Mouse (Mus musculus): ENCODE results near the gene 4930568D16Rik.

The 4930568D16Rik gene

DNA sequence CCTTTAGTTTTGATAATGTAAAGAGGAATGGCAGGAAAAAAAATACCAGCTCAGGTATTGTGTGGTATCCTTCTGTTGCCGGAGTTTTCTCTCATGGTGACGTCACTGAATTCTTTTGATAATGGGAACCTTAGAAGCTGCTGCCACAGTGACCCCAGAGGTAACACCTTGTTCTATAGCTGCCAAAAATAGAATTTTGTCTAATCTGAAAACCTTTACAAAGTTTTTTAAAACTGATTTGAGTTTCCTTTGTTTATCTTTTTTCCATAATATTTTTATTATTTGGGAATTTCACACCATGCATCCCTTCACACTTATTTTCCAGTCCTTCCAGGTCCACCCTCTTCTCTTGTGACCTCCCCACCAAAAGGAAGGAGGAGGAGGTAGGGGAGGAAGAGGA lies at the start of gene 4930568D16Rik:
Gene 4930568D16Rik (minus strand): TSS at position 101 of the 400 bp plus-strand sequence.
- no peak for DNase-seq

DNA sequence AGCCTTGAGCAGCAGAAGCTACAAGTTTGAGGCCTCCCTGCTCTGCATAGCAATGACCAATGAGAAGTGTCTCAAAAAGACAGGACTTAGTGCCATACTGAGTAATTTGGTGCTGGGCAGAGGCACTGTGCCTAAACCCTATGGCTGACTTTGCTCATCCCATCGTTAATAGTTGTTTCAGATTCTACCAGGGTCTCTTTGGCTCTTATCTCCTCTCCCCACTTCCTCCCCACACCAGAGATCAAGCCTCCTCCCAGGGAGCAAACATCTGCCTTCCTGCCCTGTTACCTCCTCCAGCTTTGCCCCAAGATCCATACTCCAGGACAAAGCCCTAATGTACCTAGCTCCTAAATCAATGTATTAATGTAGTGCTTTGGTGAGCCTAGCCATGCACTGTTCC lies 49.7 kb upstream of the 4930568D16Rik start:
- DNase-seq: no peak

DNA sequence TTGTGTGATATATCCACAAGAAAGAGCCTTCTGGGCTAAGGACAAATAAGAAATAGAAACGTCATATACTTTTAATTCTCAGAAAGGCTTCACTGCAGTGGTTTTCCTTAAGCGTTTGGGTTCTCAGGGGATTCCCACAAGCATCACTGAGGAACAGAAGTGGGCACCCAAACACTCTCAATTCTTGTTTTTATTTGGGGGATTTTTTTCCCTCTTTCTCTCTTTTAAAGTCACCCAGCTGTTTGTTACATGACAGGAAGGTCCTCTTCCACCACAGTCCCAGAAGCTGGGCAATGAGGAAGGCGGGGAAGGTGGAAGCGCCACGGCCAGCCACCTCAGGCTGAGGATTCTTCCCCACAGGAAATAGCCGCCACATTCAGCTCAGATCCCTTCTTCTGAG lies 48.9 kb upstream of the 4930568D16Rik start:
- no peak for DNase-seq

DNA sequence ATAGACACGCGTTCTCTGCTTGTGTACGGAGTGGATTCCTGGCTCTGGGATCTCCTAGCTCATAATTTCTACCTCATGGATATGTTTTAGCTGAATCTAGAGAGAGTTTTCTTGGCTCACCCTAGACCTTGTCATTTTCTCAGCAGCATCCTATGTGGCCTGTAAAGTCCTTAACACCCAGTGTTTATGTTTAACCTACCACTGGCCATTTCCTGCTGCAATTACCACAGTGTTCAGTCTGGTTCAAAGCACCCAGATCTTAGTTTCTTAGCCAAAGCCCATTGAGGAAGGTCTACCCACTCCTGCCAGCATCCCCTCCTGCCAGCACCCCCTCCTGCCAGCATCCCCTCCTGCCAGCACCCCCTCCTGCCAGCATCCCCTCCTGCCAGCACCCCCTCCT lies 45.3 kb upstream of the 4930568D16Rik start:
- no peak for DNase-seq

DNA sequence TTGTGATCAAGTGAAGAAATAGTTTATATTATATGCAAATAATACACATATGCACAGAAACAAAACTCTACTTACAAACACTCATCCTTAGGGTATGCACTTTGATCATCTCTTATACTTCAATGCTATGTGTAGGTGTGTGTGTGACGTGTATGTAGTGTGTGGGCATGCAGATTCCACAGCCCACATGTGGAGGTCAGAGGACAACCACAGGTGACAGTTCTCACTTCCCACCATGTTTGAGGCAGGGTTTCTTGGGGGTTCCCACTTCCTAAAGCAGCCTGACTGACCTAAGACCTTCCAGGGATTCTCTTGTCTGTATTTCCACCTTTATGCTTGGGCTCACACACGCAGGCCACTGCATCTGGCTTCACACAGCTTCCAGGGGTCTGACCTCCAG lies 44.7 kb upstream of the 4930568D16Rik start:
- DNase-seq: no peak

DNA sequence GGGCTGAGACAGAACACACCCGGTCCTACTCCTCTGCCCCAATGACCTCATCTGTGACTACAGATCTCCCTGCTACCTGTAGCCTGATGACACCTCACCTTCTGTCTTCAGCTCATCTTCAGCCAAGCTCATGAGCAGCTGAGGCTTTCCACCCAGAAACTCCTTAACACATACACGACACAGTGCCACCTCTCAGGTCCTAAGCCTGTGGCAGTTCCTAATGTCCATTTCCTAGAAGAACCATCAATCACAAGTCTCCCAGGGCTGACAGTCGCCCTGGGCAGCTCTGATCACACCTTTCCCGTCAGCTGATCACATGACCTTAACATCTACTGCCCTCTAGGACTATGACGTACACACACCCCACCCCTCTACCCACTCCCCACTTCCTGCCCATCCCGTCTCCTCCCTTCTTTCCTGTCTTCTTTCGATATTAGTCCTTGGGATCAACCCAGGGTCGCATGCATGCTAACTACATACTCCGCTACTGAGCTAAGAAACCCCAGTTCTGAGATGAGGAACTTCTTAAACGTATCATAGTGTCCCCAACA lies 44.2 kb upstream of the 4930568D16Rik start:
- DNase-seq: no peak

DNA sequence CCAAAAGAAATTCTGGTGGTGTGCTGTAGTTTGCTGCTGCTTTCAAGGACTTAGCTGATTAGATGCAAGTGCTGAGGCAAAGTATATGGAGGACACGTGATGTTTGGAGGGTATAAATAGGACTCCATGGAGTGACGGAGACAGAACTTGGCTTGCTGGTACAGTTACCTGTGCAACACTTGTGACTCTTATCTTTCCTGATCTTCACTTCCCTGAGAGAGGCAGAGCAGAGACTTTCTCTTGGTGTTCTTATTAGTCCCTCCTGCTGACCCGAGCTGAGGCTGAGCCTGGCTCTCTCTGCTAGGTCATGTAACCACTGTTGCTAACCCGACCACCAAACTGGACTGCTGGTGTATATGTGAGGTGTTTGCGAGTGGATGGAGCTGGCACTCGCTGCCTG lies 41.9 kb upstream of the 4930568D16Rik start:
- DNase-seq: no peak

DNA sequence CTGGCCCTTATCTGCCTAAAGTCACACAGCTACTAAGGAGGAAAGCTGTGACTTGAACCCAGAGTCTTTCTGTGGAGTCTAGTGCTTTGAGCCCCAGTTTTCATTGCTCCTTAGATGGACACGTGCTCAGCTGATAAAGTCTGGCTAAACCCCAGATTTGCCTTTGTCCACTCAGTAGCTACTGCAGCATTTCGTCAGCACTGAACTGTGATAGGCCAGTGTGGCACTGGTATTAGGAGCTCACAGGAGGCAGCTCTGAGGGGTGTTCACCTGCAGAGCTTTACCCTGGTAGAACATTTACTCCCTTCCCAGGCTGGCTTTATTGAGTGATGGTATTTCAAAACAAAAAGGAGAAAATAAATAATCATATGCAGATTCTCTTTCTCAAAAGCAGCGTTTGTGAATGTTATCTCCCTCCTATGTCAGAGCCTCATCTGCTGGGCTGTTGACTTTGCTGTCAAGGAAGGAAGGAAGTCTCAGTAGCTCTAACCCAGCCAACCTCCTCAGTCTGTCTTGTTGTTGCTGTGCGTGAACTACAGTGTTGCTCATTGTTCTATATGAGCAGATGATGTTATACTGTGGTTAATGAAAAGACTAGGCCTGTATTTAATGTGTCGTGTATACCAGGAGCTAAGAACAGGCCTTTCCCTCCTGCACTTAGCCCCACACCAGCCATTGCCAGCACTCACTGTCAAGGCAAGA lies 41.0 kb upstream of the 4930568D16Rik start:
- no peak for DNase-seq

DNA sequence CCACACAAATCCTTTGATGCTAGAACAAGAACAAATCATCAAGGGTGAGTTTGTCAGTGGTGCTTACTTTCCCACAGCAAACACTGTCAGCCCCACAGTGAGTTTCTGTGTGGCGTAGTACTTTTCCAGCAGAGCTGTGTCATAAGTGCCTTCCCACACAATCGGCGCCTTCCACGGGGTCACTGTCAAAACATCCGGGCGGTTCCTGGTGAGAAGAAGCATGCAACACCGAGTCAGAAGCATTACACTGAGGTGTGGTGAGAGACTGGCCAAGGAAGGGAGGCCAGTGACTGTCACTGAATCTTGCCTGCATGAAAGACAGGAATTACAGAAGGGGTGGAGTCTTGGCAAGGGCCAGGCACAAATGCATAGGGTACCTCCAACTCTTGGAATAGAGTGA lies 40.3 kb upstream of the 4930568D16Rik start:
- DNase-seq: no peak

DNA sequence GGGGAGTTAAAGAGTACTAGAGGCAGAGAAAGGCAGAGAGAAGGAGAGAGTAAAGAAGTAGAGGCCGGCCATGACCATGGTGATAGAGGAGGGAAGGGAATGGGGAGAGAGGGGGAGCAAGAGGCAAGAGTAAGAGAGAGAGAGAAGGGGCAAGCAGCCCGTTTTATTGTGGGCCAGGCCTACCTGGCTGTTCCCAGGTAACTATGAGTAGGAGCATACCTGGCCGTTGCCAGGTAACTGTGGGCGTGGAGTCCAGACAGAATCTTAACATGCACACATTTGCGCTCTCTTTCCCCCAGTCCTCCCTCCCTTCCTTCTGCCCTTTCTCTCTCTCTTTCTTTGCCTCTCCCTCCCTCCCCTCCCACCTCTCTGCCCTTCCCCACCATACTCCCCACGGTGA lies 39.7 kb upstream of the 4930568D16Rik start:
- no peak for DNase-seq

DNA sequence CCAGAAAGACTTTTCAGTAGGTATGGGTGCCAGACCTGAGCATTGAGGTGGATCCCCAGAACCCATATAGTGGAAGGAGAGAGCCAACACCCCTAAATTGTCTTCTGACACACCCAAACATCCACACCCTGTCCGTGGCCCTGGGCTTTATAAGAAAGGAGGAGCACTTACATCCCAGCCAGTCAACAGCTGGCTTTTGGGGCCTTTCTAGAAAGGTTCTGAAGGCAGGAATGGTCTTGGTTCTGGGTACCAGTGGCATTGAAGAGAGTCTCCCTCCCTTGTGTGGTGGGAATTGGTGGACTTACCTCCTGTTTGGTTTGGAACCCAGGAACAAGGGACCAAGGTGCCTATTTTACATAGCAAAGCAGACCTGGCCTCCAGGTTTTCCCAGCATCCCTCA lies 39.1 kb upstream of the 4930568D16Rik start:
- DNase-seq: no peak

DNA sequence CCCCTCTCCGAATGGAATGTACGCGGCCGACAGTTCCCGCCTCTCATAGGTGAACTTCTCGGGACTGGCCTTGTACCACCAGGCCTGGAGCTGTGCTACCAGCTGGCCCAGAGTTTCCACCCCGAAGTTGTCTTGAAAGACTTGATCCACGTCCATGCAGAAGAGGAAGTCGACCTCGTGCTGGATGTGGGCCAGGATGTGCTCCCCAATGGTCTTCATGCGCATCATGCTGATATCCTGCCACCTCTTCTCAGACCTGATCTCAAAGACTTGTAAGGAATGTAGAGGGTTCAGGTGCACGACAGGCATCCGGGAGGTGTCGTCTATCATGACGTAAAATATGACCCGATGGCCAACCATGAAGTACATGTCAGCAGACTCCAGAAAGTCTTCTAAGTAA lies 34.9 kb upstream of the 4930568D16Rik start:
- no peak for DNase-seq

DNA sequence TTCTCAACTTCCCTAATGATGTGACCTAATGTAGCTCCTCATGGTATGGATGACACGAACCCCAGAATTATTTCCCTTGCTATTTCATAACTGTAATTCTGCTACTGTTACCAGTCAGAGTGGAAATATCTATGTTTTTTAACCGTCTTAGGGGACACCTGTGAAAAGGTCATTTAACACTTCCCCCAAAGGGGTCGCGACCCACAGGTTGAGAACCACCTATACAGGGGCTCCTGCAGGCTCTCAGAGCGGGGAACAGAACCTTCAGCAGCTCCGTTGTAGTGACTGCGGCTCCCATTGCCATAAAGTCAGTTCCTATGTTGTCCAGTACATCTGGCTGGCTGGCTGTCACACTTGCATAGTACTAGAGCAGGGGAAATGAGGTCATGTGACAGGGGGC lies 33.2 kb upstream of the 4930568D16Rik start:
- no peak for DNase-seq

DNA sequence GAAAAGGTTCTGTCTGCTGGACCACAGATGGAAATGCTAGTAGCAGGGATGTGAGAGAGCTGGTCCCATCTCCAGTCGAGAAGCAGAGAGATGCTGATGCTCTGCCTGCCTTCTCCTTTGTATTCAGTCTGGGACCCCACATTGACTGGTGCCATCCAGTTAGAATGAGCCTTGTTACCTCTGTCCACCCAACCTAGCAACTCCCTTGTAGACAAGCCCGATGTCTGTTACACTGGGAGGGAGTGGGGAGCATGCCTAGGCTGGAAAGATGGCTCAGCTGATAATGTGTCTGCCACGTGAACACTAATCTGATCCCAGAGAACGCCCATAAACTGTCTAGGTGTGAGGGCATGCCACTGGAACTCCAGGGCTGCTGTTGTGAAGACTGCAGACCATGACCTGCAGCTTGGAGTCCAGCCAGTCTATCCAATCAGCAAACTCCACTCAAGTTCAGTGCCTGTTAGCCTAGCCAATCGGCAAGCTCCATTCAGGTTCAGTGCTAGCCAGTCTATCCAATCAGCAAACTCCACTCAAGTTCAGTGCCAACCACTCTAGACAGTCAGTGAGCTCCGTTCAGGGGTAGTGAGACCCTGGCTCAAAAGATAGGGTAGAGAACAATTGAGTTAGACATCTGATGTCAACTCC lies 30.8 kb upstream of the 4930568D16Rik start:
- no peak for DNase-seq

DNA sequence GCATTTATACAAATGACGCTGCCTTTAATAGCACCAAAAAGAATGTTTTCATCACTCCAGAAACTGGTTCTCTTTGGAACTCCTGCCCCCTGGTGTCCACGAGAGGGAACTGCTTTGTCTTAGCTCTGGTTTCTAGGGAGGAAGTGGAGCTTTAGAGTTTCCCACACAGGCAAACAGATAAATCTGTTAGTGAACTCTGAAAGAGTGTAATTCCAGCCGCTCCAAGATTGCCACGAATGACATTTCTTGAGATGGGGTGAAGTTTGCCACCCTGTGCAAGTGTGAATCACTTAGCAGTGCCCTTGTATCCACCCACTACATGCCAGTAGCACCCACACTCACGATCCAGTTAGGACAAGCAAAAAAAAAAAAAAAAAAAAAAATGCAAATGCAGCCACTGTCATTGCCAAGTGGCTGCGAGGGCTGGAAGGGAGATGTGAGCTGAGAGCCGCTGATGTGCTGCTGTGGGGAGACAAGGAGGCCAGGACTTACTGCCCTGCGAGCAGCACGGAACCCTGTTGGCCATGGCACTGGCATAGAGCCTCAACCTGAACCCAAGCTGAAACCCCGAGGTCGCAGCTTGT lies 30.2 kb upstream of the 4930568D16Rik start:
- peak; percentile 55 for DNase-seq

DNA sequence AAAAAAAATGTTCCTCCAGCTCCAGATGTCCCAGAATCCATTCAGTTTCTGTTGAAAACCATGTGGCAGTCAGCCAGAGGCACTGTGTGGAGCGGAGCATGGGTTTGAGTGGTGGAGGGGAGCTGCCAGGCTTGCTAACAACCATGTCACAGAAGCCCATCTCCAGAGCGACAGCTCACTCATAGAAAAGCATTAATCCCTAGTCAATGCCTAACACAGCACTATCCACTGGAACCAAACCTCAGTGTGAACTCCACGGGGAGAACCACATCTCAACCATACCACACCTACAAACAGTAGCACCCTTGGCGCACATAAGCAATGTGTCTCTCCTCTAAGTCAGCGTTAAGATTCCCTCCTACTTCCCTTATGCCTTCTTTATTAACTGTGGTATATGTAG lies 29.6 kb upstream of the 4930568D16Rik start, which contains the start of gene 4930402F06Rik:
Gene 4930402F06Rik (minus strand): TSS at position 80 of the 400 bp plus-strand sequence.
- peak; percentile 50 for DNase-seq

DNA sequence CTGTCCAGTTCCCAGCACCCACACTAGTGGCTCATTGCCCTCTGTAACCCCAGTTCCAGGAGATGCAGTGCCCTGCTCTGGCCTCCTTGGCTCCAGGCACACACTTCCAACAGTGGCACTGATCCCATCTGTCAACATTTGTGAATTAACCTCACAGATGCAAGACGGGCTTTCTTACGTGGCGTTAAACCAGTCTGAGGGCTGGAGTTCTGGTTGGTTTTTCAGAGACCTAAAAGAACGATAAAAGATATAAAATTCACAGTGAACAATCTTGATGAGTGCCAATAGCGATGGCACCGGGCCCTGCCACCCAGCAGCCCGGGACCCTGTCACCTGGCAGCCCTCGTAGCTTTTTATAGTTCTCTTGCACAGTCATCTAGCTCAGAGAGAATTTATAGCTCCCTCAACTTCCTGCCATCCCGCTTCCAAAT lies 17.9 kb upstream of the 4930568D16Rik start:
- no peak for DNase-seq

DNA sequence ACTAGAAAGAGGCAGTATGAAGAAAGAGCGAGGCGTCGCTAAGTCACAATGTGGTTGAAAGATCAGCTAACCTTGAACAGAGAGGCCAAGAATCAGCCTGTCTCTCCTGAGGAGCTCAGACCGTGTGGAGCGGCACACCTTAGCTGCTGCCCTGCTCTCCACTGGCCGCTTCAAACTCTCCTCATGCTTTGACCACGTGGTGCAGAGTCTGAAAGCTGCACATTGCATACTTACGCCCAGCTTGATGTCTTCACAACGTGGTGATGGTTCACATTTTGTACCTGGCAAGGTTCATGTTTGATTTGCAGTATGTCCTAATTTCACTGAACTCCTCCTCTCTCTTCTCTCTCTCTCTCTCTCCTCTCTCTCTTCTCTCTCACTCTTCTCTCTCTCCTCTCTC lies 11.8 kb upstream of the 4930568D16Rik start:
- no peak for DNase-seq

DNA sequence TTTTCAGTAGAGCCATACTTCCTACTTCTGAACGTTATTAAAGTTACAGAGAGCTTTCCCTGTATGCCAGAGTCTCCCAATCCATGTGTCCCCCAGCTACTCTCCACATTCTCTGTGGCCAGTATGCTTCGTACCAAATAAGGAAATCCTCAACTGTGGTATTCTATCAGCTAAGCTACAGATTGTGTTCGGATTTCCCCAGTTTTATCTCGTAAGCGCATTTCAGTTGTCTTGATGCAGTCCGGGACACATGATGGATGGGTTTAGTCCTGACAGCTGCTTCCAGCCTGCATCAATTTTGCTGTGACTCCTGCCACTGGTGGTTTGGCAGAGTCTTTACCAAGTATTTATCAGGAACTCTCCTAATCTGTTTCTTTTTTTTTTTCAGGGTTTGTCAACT lies 10.1 kb upstream of the 4930568D16Rik start:
- no peak for DNase-seq

DNA sequence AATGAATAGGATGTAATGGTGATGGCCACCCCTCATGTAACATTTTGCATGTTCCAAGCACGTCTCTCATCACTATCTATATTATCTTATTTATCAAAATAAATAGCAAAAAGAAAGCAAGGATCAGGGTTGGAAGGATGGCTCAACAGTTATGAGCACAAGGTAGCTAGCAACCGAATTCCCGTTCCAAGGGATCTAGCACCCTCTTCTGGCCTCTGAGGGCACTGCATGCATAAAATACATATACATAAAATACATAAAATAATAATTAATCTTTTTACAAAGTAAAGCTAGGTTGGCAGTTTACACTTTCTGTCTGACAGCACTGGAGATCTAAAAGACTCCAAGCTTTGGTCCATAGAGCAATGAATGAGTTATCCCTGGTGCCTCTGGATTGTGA lies 5.5 kb upstream of the 4930568D16Rik start:
- no peak for DNase-seq

DNA sequence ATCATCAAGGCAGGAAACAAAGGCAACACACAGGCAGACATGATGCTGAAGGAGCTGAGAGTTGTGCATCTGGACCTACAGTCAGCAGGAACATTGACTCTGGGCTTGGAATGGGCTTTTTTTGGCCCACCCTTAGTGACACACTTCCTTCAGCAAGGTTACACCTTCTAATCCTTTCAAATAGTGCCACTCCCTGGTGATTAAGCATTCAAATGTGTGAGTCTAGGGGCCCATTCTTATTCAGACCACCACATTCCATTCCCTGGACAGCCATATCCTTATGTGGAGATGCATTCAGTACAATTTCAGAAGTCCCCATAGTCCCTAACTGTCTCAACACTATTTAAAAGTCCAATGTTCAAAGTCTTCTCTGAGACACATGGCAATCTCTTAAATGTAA lies 3.2 kb upstream of the 4930568D16Rik start:
- no peak for DNase-seq

DNA sequence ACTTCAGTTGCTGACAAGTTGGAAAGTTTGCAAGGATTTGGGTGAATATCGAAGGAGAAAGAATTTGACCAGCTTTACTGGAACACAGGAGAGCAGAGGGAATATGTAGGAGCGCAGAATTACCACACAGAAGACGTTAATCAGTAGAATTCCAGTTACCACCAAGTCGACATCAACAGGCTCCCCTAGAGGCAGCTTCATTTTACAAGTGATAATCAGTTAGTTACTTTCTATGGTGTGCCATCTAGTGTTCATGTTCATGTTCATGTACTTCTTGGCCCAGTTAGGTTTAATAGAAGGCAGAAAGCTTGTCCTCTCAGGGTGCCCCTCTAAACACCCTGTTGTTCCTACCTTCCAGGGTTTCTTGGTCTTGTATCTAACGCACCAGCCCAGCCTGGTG lies 18.3 kb downstream of the 4930568D16Rik start:
- no peak for DNase-seq

DNA sequence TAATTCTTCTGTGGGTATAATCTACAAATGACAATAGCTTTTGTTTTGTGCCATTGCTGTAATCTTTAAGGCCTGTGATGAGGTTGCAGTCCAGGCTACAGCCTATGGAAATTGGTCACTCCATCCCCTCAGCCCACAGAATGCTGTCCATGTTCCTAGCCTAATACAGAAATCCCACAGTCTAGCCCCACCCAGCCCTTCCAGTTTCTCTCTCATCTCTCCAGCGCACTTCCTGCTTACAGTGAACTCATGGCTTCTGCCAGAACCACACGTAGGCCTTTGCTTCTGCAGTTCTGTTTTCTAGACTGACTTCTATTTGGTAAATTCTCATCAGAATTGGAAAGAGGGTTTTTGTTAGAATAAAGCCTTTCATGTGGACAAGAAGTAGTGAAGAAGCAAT lies 21.5 kb downstream of the 4930568D16Rik start:
- DNase-seq: no peak

DNA sequence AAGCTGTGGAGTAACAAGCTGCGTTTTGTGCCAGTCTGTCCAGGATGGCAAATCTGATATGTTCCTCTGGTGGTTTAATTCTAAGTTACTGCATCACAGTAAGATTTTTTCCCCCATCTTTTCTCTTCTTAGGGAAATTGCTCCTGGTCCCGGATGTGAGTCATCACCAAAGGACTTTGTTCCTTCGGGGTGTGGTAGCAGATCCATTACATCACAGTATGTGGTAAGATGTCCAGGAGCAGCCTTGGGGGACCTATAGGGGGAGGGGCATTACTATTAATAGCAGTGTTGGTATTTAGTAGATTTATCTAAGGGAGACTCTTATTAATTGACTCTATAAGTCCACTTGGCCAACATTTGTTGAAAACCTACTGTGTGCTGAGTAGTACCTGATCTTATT lies 24.9 kb downstream of the 4930568D16Rik start:
- DNase-seq: no peak

Data from layer of hippocampus, adult 9-11 months (tissue).